Mouse (Mus musculus) small intestine, adult 2 months (tissue): ENCODE results near the gene Slc5a5. TPM values are rescaled to one million over a fixed set of nuclear protein-coding genes. Genes with fewer than 3 reads are reported as not detected.

ENCODE experiments used
- H3K27ac ChIP-seq: fragments of 200-500 bp; 2 replicates; pipeline ENCODE4 v1.5.1; 2012; ENCODE audit warnings: low read depth, low read length, control low read depth, inconsistent platforms; ENCODE audit not compliant: insufficient read depth
- H3K27me3 ChIP-seq: fragments of 200-500 bp; 2 replicates; pipeline ENCODE4 v1.6.1; 2012; ENCODE audit warnings: mild to moderate bottlenecking, moderate library complexity, low read length, inconsistent platforms; ENCODE audit not compliant: control insufficient read depth, insufficient read depth
- H3K36me3 ChIP-seq: fragments of 200-500 bp; 2 replicates; pipeline ENCODE4 v1.6.1; 2012; ENCODE audit warnings: mild to moderate bottlenecking, low read length, control low read depth, inconsistent platforms; ENCODE audit not compliant: control insufficient read depth, insufficient read depth
- H3K4me1 ChIP-seq: fragments of 200-500 bp; 2 replicates; pipeline ENCODE4 v1.6.1; 2012; ENCODE audit warnings: low read length, inconsistent platforms, mixed read lengths; ENCODE audit not compliant: control insufficient read depth, insufficient read depth, insufficient read length
- H3K4me3 ChIP-seq: fragments of 200-500 bp; 2 replicates; pipeline ENCODE4 v1.5.1; 2012; ENCODE audit warnings: low read depth, mild to moderate bottlenecking, control low read depth, inconsistent platforms, low read length, moderate library complexity
- CTCF ChIP-seq: fragments of 200-500 bp; IDR thresholded peaks from 2 replicates; pipeline ENCODE4 v1.5.1; 2012; ENCODE audit warnings: low read depth, mild to moderate bottlenecking, control low read depth, inconsistent platforms, low read length, moderate library complexity, mixed read lengths; ENCODE audit not compliant: insufficient replicate concordance, insufficient read length; ENCODE audit errors: extremely low read depth
- POLR2A ChIP-seq: fragments of 200-500 bp; IDR thresholded peaks from 2 replicates; pipeline ENCODE4 v1.6.1; 2012; ENCODE audit warnings: low read depth, mild to moderate bottlenecking, control low read depth, inconsistent platforms, low read length, moderate library complexity
- WGBS: fragments of 180-500 bp; shearing (Covaris S2); methylation state at CpG from one replicate; pipeline ENCODE4 v1.1.7; 2018; 5-methylcytosine and 5-hydroxymethylcytosine counted together
- polyA plus RNA-seq: library from polyadenylated mRNA; depleted of rRNA; stranded (reverse); fragments of >200 nt; gene quantifications from 2 replicates; pipeline ENCODE4 v1.2.3, GENCODE M21; 2012

Slc5a5 gene
- polyA plus RNA-seq, 1 experiment, result 0.41 TPM

DNA sequence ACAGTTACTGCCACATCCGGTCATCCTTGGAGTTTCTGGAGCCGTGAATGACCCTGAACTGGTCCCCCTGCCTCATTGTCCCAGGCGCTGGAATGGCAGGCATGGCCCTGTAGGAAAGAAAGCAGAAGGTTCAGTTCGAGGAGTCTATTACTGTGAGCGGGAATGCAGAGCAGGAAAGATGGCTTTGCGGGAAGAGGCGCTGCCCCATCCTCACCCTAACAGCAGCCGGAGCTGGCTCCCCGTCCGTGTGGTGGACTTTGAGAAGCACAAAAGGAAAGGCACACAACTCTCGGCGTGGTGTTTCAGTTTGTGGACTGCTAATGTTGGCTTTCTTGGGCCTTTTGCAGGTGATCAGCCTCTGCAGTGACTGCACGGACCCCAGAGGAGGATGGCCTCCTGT, 18.1 kb downstream of the Slc5a5 start:
- Histone ChIP-seq H3K27ac (no peak overlapping the region), H3K36me3 (no peaks in the 10 kb centered on the region), H3K27me3 (no peaks in the 10 kb centered on the region), H3K4me1 (no peaks in the 10 kb centered on the region), H3K4me3 (no peak overlapping the region)
- TF ChIP-seq CTCF (no peak), POLR2A (no peak)
- WGBS, result 87% methylated on average over 13 of the region's 13 CpGs

GRCm38 (mm10) chr8:70873364-70873985, 19.1 kb downstream of the Slc5a5 start, which contains the start of gene Ccdc124:
Ccdc124 (minus strand) TSS chr8:70873935.
- 1% methylated on average over 46 of the region's 46 CpGs for WGBS
- Histone ChIP-seq H3K27me3 (no peaks in the 10 kb centered on the region), H3K27ac (peak within 1 kb of the TSS; percentile 84), H3K4me3 (peak within 1 kb of the TSS; percentile 94), H3K4me1 (peaks cover 6% of the 10 kb centered on the region), H3K36me3 (0 out of 2 replicates have a peak, but pooled peaks cover 2% of the 10 kb centered on the region)
- TF ChIP-seq CTCF (peak; percentile 98), POLR2A (peak; percentile 31; the same call in 1 of the 2 replicates)

GRCm38 (mm10) chr8:70872643-70873363, 19.8 kb downstream of the Slc5a5 start:
- TF ChIP-seq CTCF (no peak), POLR2A (no peak)
- H3K36me3 ChIP-seq, result peaks cover 4% of the 10 kb centered on the region
- H3K4me1 ChIP-seq, result peaks cover 6% of the 10 kb centered on the region
- no peaks in the 10 kb centered on the region for H3K27me3 ChIP-seq
- 1% methylated on average over 31 of the region's 31 CpGs for WGBS
- peak overlapping the region; percentile 94 for H3K4me3 ChIP-seq
- peak overlapping the region; percentile 10 for H3K27ac ChIP-seq

DNA sequence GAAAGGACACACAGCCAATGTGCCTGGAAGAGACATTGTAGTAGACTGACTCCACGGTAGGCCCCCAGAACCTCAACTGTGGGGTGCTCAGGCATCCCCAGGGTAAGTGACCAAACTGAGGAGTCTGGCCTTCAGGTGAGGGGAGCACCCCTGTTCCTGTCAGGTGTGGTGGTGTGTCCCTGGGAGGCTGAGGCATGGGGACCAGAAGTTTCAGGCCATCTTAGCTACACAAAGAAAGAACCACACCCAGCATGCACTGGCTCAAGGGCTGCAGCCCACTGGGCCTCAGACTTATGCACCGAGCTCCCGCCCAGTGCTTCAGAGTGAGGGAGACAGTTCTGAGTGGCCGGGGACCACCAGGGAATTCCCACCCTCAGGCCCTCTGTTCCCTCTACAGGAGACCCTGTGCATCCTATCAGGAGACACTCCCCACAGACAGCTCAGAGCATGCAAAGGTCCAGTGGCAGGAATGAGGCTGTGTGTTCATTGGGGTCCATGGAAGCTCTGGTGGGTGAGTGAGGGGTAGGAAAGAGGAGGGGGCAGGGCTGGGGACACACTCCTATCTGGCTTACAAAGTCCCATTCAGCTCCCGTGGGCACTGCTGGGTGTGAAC, 21.3 kb downstream of the Slc5a5 start:
- peaks cover 7% of the 10 kb centered on the region for H3K4me1 ChIP-seq
- peaks cover 6% of the 10 kb centered on the region for H3K36me3 ChIP-seq
- H3K4me3 ChIP-seq, result no peak overlapping the region
- no peak overlapping the region for H3K27ac ChIP-seq
- no peak for TF ChIP-seq POLR2A
- 84% methylated on average over 5 of the region's 5 CpGs for WGBS
- H3K27me3 ChIP-seq, result no peaks in the 10 kb centered on the region

DNA sequence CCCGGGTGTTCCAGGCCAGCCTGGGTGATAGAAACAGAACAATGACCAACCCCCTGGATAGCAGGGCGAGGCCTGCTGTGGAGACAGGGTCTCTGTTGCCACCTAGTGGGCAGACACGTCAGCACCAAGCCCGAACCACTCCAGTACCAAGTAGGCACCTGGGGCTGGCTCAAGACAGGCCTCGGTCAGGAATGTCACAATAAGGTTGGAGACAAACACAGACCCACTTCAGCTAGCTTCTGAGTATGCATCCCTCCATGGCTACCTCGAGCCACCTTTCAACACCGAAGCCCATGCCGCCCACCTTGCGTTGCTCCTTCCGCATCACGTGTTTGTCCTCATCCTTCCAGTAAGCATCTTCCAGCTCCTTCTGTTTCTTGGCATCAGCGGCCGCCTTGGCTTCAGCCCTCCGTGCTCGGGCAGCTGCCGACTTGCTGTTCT, 22.9 kb downstream of the Slc5a5 start:
- H3K36me3 ChIP-seq, result peaks cover 6% of the 10 kb centered on the region
- no peak overlapping the region for H3K27ac ChIP-seq
- TF ChIP-seq POLR2A, result no peak; the same call in 1 of the 2 replicates
- TF ChIP-seq CTCF, result peak; percentile 84
- WGBS, result 49% methylated on average over 16 of the region's 16 CpGs
- H3K4me1 ChIP-seq, result peaks cover 18% of the 10 kb centered on the region
- H3K4me3 ChIP-seq, result no peak overlapping the region
- H3K27me3 ChIP-seq, result peaks cover 5% of the 10 kb centered on the region; the same call in 1 of the 2 replicates

GRCm38 (mm10) chr8:70869199-70869571, 23.4 kb downstream of the Slc5a5 start:
- Histone ChIP-seq H3K4me3 (no peak overlapping the region), H3K27ac (no peak overlapping the region), H3K4me1 (peaks cover 21% of the 10 kb centered on the region), H3K27me3 (peaks cover 9% of the 10 kb centered on the region), H3K36me3 (peaks cover 6% of the 10 kb centered on the region)
- no peak for TF ChIP-seq CTCF
- TF ChIP-seq POLR2A, result no peak
- 50% methylated on average over 5 of the region's 5 CpGs for WGBS
